Mouse (Mus musculus): ENCODE measurements at regions not wholly inside any gene's neighbourhood (a gene's known extent, or its start where the extent isn't known, plus 50 kb on each side); places are given as distances from the start of the nearest gene placed in this dataset.

DNA sequence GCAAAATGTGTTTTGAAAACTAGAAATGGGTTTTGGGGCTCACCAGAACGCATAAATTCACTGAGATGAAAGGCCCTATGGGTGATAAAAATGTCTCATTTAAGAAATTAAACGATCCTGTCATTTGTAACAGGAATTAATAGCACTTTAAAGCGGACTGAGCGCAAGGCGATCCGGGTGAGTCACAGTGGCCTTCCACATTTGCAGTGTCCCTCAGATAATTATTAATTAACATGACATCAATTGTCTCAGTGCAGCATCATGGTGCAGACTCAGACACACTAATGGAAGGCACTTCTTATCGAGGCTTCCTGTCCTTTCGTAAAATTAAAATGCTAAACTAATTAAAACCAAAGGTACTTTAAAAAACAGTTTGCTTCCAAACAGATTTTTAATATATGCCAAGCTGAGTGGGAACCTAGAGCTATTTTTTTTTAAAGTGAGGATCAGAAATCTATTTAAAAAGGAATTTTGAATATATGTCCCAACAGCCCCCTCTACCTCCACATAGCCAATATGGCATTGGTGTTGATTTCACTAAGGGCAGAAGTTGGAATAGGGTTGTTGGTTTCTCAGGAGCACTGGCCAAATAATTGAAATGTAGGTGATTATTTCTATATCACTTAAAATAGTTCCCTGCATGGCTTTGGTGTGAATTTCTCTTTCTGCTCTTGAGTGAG lies 262.0 kb upstream of the Id2 start:
- Histone ChIP-seq H3K36me3 (ENCODE audit: control insufficient read depth, insufficient read depth, low read length, poor library complexity, severe bottlenecking) (no peaks in the 10 kb centered on the region), H3K4me1 (ENCODE audit: control insufficient read depth, insufficient read depth, low read length) (no peaks in the 10 kb centered on the region), H3K9me3 (replicated peaks; ENCODE audit: control insufficient read depth, insufficient read depth, low read length, poor library complexity, severe bottlenecking) (no peaks in the 10 kb centered on the region), H3K27ac (ENCODE audit: insufficient read depth, low read length) (no peak overlapping the region), H3K9ac (ENCODE audit: low read depth, poor library complexity, severe bottlenecking) (no peak overlapping the region), H3K27me3 (ENCODE audit: control insufficient read depth, insufficient read depth, low read length, poor library complexity, severe bottlenecking) (no peaks in the 10 kb centered on the region), H3K4me3 (ENCODE audit: low read depth, low read length) (no peak overlapping the region)
- no peak for TF ChIP-seq EP300 (IDR thresholded peaks at IDR 0.05; ENCODE audit: insufficient read depth, low read depth, low read length)
- TF ChIP-seq CTCF (IDR thresholded peaks at IDR 0.05; ENCODE audit: low read depth, low read length) = no peak
- TF ChIP-seq POLR2A (IDR thresholded peaks at IDR 0.05; ENCODE audit: insufficient read depth, low read length) = no peak

DNA sequence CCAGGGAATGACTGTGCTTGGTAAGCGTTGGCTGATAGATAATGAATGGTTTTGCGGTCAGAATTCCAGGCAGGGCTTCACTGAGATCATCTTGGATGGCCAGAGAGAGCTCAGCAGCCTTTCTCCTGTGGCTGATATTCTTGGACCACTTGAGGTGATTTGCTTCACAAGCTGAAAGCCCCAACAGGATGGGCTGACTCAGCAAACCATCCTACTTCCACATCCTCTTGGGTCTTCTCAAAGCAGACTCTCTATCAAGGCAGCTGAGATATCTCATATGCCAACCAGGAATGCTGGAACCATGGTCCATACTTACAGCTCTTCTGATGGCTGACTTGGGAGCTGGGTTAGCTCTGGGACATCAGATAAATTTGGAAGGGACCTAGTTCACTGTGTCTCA lies 259.8 kb upstream of the Id2 start:
- Histone ChIP-seq H3K36me3 (ENCODE audit: control insufficient read depth, insufficient read depth, low read length, poor library complexity, severe bottlenecking) (no peaks in the 10 kb centered on the region), H3K4me3 (ENCODE audit: low read depth, low read length) (no peak overlapping the region), H3K4me1 (ENCODE audit: control insufficient read depth, insufficient read depth, low read length) (no peaks in the 10 kb centered on the region), H3K27me3 (ENCODE audit: control insufficient read depth, insufficient read depth, low read length, poor library complexity, severe bottlenecking) (no peaks in the 10 kb centered on the region), H3K9me3 (replicated peaks; ENCODE audit: control insufficient read depth, insufficient read depth, low read length, poor library complexity, severe bottlenecking) (no peaks in the 10 kb centered on the region), H3K27ac (ENCODE audit: insufficient read depth, low read length) (no peak overlapping the region), H3K9ac (ENCODE audit: low read depth, poor library complexity, severe bottlenecking) (no peak overlapping the region)
- no peak for TF ChIP-seq CTCF (IDR thresholded peaks at IDR 0.05; ENCODE audit: low read depth, low read length)
- no peak for TF ChIP-seq EP300 (IDR thresholded peaks at IDR 0.05; ENCODE audit: insufficient read depth, low read depth, low read length)

DNA sequence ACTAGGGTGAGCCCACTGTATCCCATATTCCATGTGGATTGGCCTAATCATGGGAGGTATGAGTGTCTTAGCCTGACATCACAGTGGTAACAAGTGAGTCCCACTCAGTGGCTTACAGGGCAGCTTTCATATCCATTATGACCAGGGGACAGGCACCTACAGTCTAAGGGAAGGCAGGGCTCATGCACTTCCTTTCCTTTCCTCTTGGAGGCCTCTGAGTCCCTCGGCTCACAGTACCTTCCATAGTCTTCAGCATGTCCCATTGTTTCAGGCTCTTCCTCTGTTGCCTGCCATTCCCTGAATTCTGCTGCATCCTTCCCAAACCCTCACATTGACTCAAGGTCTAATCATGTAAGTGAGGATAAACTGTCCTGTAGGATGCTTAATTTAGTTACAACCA lies 258.3 kb upstream of the Id2 start:
- H3K4me1 ChIP-seq (ENCODE audit: control insufficient read depth, insufficient read depth, low read length) = no peaks in the 10 kb centered on the region
- H3K9me3 ChIP-seq (replicated peaks; ENCODE audit: control insufficient read depth, insufficient read depth, low read length, poor library complexity, severe bottlenecking) = no peaks in the 10 kb centered on the region
- no peak overlapping the region for H3K27ac ChIP-seq (ENCODE audit: insufficient read depth, low read length)
- H3K36me3 ChIP-seq (ENCODE audit: control insufficient read depth, insufficient read depth, low read length, poor library complexity, severe bottlenecking) = no peaks in the 10 kb centered on the region
- TF ChIP-seq EP300 (IDR thresholded peaks at IDR 0.05; ENCODE audit: insufficient read depth, low read depth, low read length) (no peak), POLR2A (IDR thresholded peaks at IDR 0.05; ENCODE audit: insufficient read depth, low read length) (no peak), CTCF (IDR thresholded peaks at IDR 0.05; ENCODE audit: low read depth, low read length) (no peak)
- H3K9ac ChIP-seq (ENCODE audit: low read depth, poor library complexity, severe bottlenecking) = no peak overlapping the region
- H3K4me3 ChIP-seq (ENCODE audit: low read depth, low read length) = no peak overlapping the region
- no peaks in the 10 kb centered on the region for H3K27me3 ChIP-seq (ENCODE audit: control insufficient read depth, insufficient read depth, low read length, poor library complexity, severe bottlenecking)

DNA sequence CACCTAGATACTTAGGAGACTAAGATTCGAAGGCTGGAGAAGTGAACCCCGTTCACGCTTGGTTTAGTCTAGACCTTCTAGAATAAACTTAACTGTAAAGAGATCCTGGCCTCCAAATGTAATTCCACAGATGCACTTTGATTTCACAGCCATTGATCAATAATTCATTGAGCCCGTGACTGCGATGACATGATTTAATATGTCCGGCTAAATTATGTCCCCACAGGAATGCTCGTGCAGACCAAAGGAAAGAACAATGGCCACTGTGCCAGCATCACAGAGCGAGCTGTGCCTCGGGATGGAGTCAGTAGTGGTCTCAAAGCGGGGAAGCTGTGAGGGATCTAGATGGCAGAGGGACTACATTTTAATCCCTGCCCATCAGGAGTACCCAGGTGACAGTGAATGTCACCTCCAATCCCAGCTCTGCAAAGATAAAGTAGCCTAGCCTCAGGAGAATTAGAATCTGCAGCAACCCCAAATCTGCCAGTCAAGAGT lies 256.5 kb upstream of the Id2 start:
- Histone ChIP-seq H3K4me1 (ENCODE audit: control insufficient read depth, insufficient read depth, low read length) (no peaks in the 10 kb centered on the region), H3K36me3 (ENCODE audit: control insufficient read depth, insufficient read depth, low read length, poor library complexity, severe bottlenecking) (no peaks in the 10 kb centered on the region), H3K9ac (ENCODE audit: low read depth, poor library complexity, severe bottlenecking) (no peak overlapping the region), H3K9me3 (replicated peaks; ENCODE audit: control insufficient read depth, insufficient read depth, low read length, poor library complexity, severe bottlenecking) (no peaks in the 10 kb centered on the region), H3K4me3 (ENCODE audit: low read depth, low read length) (no peak overlapping the region), H3K27ac (ENCODE audit: insufficient read depth, low read length) (no peak overlapping the region), H3K27me3 (ENCODE audit: control insufficient read depth, insufficient read depth, low read length, poor library complexity, severe bottlenecking) (no peaks in the 10 kb centered on the region)
- TF ChIP-seq CTCF (IDR thresholded peaks at IDR 0.05; ENCODE audit: low read depth, low read length) (no peak), EP300 (IDR thresholded peaks at IDR 0.05; ENCODE audit: insufficient read depth, low read depth, low read length) (no peak), POLR2A (IDR thresholded peaks at IDR 0.05; ENCODE audit: insufficient read depth, low read length) (no peak)

DNA sequence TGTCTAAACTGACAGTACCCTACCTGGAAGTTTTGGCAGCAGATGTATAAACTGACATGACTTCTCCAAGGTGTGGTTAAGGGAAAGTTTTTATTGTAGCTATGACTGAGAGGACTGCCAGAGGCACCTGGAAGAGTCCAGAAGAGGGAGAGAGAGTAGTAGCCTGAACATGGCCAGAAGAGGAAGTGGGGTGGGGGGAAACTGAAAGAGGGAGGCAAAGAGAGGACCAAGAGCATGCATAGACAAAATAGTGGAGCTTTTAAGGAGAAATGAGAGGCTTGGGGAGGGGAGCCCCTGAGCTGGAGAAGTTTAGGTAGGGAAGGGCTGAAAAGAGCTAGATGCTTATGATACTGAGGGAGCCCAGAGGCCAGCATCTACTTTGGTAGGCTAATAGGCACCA lies 255.2 kb upstream of the Id2 start:
- no peak overlapping the region for H3K4me3 ChIP-seq (ENCODE audit: low read depth, low read length)
- no peaks in the 10 kb centered on the region for H3K27me3 ChIP-seq (ENCODE audit: control insufficient read depth, insufficient read depth, low read length, poor library complexity, severe bottlenecking)
- no peaks in the 10 kb centered on the region for H3K36me3 ChIP-seq (ENCODE audit: control insufficient read depth, insufficient read depth, low read length, poor library complexity, severe bottlenecking)
- H3K9me3 ChIP-seq (replicated peaks; ENCODE audit: control insufficient read depth, insufficient read depth, low read length, poor library complexity, severe bottlenecking) = no peaks in the 10 kb centered on the region
- no peak overlapping the region for H3K9ac ChIP-seq (ENCODE audit: low read depth, poor library complexity, severe bottlenecking)
- no peaks in the 10 kb centered on the region for H3K4me1 ChIP-seq (ENCODE audit: control insufficient read depth, insufficient read depth, low read length)
- no peak overlapping the region for H3K27ac ChIP-seq (ENCODE audit: insufficient read depth, low read length)
- TF ChIP-seq CTCF (IDR thresholded peaks at IDR 0.05; ENCODE audit: low read depth, low read length) (no peak), POLR2A (IDR thresholded peaks at IDR 0.05; ENCODE audit: insufficient read depth, low read length) (no peak), EP300 (IDR thresholded peaks at IDR 0.05; ENCODE audit: insufficient read depth, low read depth, low read length) (no peak)

DNA sequence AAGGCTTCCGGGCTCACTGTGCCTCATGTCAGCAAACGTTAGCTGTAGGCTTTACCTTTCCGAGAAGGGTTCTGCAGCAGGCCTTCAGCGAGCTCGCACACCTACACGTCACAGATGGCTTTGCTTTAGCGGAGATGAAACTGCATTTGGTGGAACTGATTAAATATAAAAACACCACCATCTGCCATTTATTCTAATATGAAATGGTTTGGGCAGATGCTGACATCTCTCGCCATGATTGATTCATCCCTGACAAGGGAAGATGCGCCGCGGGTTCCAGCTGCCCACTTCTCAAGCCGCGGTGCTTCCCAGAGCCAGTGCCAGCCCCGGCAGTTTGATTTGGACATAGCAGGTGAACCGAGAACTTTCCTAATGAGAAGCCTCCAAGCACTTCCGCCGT lies 247.4 kb upstream of the Id2 start:
- H3K27me3 ChIP-seq (ENCODE audit: control insufficient read depth, insufficient read depth, low read length, poor library complexity, severe bottlenecking) = no peaks in the 10 kb centered on the region
- H3K4me3 ChIP-seq (ENCODE audit: low read depth, low read length) = no peak overlapping the region
- no peak overlapping the region for H3K27ac ChIP-seq (ENCODE audit: insufficient read depth, low read length)
- no peaks in the 10 kb centered on the region for H3K4me1 ChIP-seq (ENCODE audit: control insufficient read depth, insufficient read depth, low read length)
- TF ChIP-seq POLR2A (IDR thresholded peaks at IDR 0.05; ENCODE audit: insufficient read depth, low read length) (no peak), EP300 (IDR thresholded peaks at IDR 0.05; ENCODE audit: insufficient read depth, low read depth, low read length) (no peak), CTCF (IDR thresholded peaks at IDR 0.05; ENCODE audit: low read depth, low read length) (no peak)
- H3K36me3 ChIP-seq (ENCODE audit: control insufficient read depth, insufficient read depth, low read length, poor library complexity, severe bottlenecking) = no peaks in the 10 kb centered on the region
- H3K9me3 ChIP-seq (replicated peaks; ENCODE audit: control insufficient read depth, insufficient read depth, low read length, poor library complexity, severe bottlenecking) = no peaks in the 10 kb centered on the region
- no peak overlapping the region for H3K9ac ChIP-seq (ENCODE audit: low read depth, poor library complexity, severe bottlenecking)
